Mouse (Mus musculus): Measurements from ENCODE around the gene Kirrel2. TPM values are rescaled to one million over a fixed set of nuclear protein-coding genes. Genes with fewer than 3 reads are reported as not detected.
A peak's percentile ranks its signal among the peaks of the same experiment; 100 is the strongest.
"Not testable (repeated sequence)": the region's sequence is repeated elsewhere in the genome, so short reads cannot be mapped to it uniquely, and the experiment has no call there.

The Kirrel2 gene
- total RNA-seq (2014; fragmentation: Nextera tagmentation) = not detected in 2 replicates
- total RNA-seq (2017) = 0.35 TPM in 1 of 2 replicates, not detected in the other
- not detected in 2 replicates for polyA plus RNA-seq (2012)

DNA sequence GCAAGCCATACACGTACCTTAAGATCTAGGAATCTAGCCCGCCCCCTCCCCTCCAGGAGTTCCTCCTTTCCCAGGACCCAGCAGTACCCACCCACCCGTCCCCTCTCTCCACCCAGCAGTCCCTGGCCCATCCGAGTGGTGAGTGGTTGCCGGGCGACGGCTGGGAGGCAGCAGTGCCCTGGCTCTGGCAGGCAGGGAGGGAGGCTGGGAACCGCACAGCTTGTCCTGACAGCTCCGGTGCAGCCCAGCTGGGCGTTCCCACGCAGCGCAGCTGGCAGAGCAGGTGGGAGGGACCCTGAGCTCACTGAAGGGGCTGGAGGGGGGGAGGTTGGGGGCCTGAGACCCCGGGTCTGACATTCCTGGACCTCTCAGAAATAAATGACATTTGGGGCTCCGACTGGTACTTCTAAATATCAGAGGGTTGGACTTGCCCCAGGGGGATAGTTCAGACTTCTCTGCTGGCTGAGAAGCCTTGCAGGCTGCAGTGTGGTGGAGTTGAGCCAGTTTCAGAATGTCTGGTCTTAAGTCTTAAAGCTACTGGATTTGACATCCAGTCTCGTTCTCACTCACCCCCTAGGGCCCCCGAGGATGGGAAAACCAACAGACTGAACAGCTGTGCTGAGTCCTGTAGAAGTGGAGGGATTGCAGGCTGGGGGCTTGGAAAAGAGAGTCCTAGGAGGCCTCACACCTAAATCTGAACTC lies at the start of gene Kirrel2, which contains the start of gene Nphs1:
Kirrel2 (minus strand) TSS at position 62 of the 702 bp plus-strand sequence.
Nphs1 (plus strand) TSS at position 687 of the 702 bp plus-strand sequence.
- Histone ChIP-seq H3K9me3 (replicated peaks) (no peaks in the 10 kb centered on the region), H3K27me3 (ENCODE audit: insufficient read depth, low read length) (peaks cover 25% of the 10 kb centered on the region), H3K36me3 (replicated peaks) (no peaks in the 10 kb centered on the region), H3K4me3 (ENCODE audit: low read depth, low read length) (no peak within 1 kb of the TSS), H3K4me1 (ENCODE audit: insufficient read depth, low read depth, low read length) (no peaks in the 10 kb centered on the region)
- ATAC-seq (ENCODE audit: extremely low read depth, insufficient number of reproducible peaks, low FRiP score, poor library complexity, severe bottlenecking) (no peak), DNase-seq (ENCODE audit: low spot score) (no peak)
- TF ChIP-seq CTCF (IDR thresholded peaks at IDR 0.05; ENCODE audit: low read depth, low read length) = no peak
- no peak for TF ChIP-seq GATA1 (IDR thresholded peaks at IDR 0.05; ENCODE audit: borderline replicate concordance, low read length)
- no peak for TF ChIP-seq POLR2AphosphoS5 (IDR thresholded peaks at IDR 0.05; ENCODE audit: insufficient replicate concordance, low read depth, low read length)
- no peak for TF ChIP-seq TAL1 (conservative IDR thresholded peaks at IDR 0.05; ENCODE audit: low read depth, low read length)
- TF ChIP-seq GATA2 (IDR thresholded peaks at IDR 0.05; ENCODE audit: borderline replicate concordance, low read depth, low read length) = no peak

- not testable (repeated sequence) for H3K4me3 ChIP-seq (ENCODE audit: low read depth, low read length); ATAC-seq (ENCODE audit: extremely low read depth, insufficient number of reproducible peaks, low FRiP score, poor library complexity, severe bottlenecking); H3K4me1 ChIP-seq (ENCODE audit: insufficient read depth, low read depth, low read length); H3K36me3 ChIP-seq (replicated peaks); H3K9me3 ChIP-seq (replicated peaks); H3K27me3 ChIP-seq (ENCODE audit: insufficient read depth, low read length); DNase-seq (ENCODE audit: low spot score)
These were observed 43.7 kb upstream of the Kirrel2 start for GRCm38 (mm10) chr7:30501159-30501558.

GRCm38 (mm10) chr7:30495506-30496042 lies 38.1 kb upstream of the Kirrel2 start:
- H3K9me3 ChIP-seq (replicated peaks); H3K36me3 ChIP-seq (replicated peaks); DNase-seq (ENCODE audit: low spot score); H3K4me3 ChIP-seq (ENCODE audit: low read depth, low read length); H3K4me1 ChIP-seq (ENCODE audit: insufficient read depth, low read depth, low read length); ATAC-seq (ENCODE audit: extremely low read depth, insufficient number of reproducible peaks, low FRiP score, poor library complexity, severe bottlenecking): not testable (repeated sequence)
- H3K27me3 ChIP-seq (ENCODE audit: insufficient read depth, low read length) = peaks cover 12% of the 10 kb centered on the region; the same call in 1 of the 2 replicates

- no peak for ATAC-seq (ENCODE audit: extremely low read depth, insufficient number of reproducible peaks, low FRiP score, poor library complexity, severe bottlenecking)
- Histone ChIP-seq H3K4me3 (ENCODE audit: low read depth, low read length) (no peak within 1 kb of the TSS), H3K27me3 (ENCODE audit: insufficient read depth, low read length) (peaks cover 12% of the 10 kb centered on the region; the same call in 1 of the 2 replicates), H3K4me1 (ENCODE audit: insufficient read depth, low read depth, low read length) (no peaks in the 10 kb centered on the region), H3K36me3 (replicated peaks) (no peaks in the 10 kb centered on the region), H3K9me3 (replicated peaks) (no peaks in the 10 kb centered on the region)
- TF ChIP-seq GATA2 (IDR thresholded peaks at IDR 0.05; ENCODE audit: borderline replicate concordance, low read depth, low read length) = no peak
- no peak for TF ChIP-seq POLR2AphosphoS5 (IDR thresholded peaks at IDR 0.05; ENCODE audit: insufficient replicate concordance, low read depth, low read length)
- TF ChIP-seq CTCF (IDR thresholded peaks at IDR 0.05; ENCODE audit: low read depth, low read length) = no peak
- TF ChIP-seq GATA1 (IDR thresholded peaks at IDR 0.05; ENCODE audit: borderline replicate concordance, low read length) = no peak
- TF ChIP-seq TAL1 (conservative IDR thresholded peaks at IDR 0.05; ENCODE audit: low read depth, low read length) = no peak
- DNase-seq (ENCODE audit: low spot score) = no peak
These were observed 36.0 kb upstream of the Kirrel2 start, which contains the start of gene Prodh2 for GRCm38 (mm10) chr7:30493401-30493931. TSS of gene Prodh2 (plus strand) at chr7:30493622.

- Histone ChIP-seq H3K4me1 (ENCODE audit: insufficient read depth, low read depth, low read length) (no peaks in the 10 kb centered on the region), H3K27me3 (ENCODE audit: insufficient read depth, low read length) (peaks cover 12% of the 10 kb centered on the region; the same call in 1 of the 2 replicates), H3K36me3 (replicated peaks) (no peaks in the 10 kb centered on the region), H3K9me3 (replicated peaks) (no peaks in the 10 kb centered on the region), H3K4me3 (ENCODE audit: low read depth, low read length) (no peak overlapping the region)
- no peak for ATAC-seq (ENCODE audit: extremely low read depth, insufficient number of reproducible peaks, low FRiP score, poor library complexity, severe bottlenecking)
- peak; percentile 26 for DNase-seq (ENCODE audit: low spot score)
- no peak for TF ChIP-seq GATA2 (IDR thresholded peaks at IDR 0.05; ENCODE audit: borderline replicate concordance, low read depth, low read length)
- TF ChIP-seq POLR2AphosphoS5 (IDR thresholded peaks at IDR 0.05; ENCODE audit: insufficient replicate concordance, low read depth, low read length) = no peak
- peak; percentile 70 for TF ChIP-seq CTCF (IDR thresholded peaks at IDR 0.05; ENCODE audit: low read depth, low read length)
- TF ChIP-seq GATA1 (IDR thresholded peaks at IDR 0.05; ENCODE audit: borderline replicate concordance, low read length) = no peak
- TF ChIP-seq TAL1 (conservative IDR thresholded peaks at IDR 0.05; ENCODE audit: low read depth, low read length) = no peak
These were observed 35.3 kb upstream of the Kirrel2 start for GRCm38 (mm10) chr7:30492765-30493164.

DNA sequence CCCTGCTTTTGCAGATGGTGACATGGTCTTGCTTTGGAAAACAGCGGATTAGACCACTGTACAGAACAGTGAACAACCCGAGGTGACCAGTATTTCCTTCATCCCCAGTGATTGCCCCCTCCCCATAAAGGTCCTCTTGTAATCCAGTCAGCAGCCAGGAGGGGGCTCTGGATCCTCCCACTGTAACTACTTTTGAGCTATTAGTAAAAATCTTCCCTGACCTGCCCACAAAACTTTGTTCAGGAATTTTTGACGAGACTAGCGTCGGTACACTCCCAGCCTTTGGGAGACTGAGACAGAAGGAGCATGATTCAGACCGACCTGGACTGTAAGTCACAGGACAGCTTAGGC lies 33.4 kb upstream of the Kirrel2 start:
- ATAC-seq (ENCODE audit: extremely low read depth, insufficient number of reproducible peaks, low FRiP score, poor library complexity, severe bottlenecking) (no peak), DNase-seq (ENCODE audit: low spot score) (no peak)
- Histone ChIP-seq H3K36me3 (replicated peaks) (no peaks in the 10 kb centered on the region), H3K27me3 (ENCODE audit: insufficient read depth, low read length) (peaks cover 10% of the 10 kb centered on the region; the same call in 1 of the 2 replicates), H3K9me3 (replicated peaks) (no peaks in the 10 kb centered on the region), H3K4me3 (ENCODE audit: low read depth, low read length) (no peak overlapping the region), H3K4me1 (ENCODE audit: insufficient read depth, low read depth, low read length) (no peaks in the 10 kb centered on the region)
- TF ChIP-seq TAL1 (conservative IDR thresholded peaks at IDR 0.05; ENCODE audit: low read depth, low read length) (no peak), GATA1 (IDR thresholded peaks at IDR 0.05; ENCODE audit: borderline replicate concordance, low read length) (no peak), CTCF (IDR thresholded peaks at IDR 0.05; ENCODE audit: low read depth, low read length) (no peak), POLR2AphosphoS5 (IDR thresholded peaks at IDR 0.05; ENCODE audit: insufficient replicate concordance, low read depth, low read length) (no peak), GATA2 (IDR thresholded peaks at IDR 0.05; ENCODE audit: borderline replicate concordance, low read depth, low read length) (no peak)
